Mouse (Mus musculus): ENCODE data around the gene Alkbh2. TPM values are rescaled to one million over a fixed set of nuclear protein-coding genes. Genes with fewer than 3 reads are reported as not detected.

Gene Alkbh2
- 1 to 10 TPM; 2.8 to 5.1 TPM for polyA plus RNA-seq (2017; shearing (Covaris generic))

DNA sequence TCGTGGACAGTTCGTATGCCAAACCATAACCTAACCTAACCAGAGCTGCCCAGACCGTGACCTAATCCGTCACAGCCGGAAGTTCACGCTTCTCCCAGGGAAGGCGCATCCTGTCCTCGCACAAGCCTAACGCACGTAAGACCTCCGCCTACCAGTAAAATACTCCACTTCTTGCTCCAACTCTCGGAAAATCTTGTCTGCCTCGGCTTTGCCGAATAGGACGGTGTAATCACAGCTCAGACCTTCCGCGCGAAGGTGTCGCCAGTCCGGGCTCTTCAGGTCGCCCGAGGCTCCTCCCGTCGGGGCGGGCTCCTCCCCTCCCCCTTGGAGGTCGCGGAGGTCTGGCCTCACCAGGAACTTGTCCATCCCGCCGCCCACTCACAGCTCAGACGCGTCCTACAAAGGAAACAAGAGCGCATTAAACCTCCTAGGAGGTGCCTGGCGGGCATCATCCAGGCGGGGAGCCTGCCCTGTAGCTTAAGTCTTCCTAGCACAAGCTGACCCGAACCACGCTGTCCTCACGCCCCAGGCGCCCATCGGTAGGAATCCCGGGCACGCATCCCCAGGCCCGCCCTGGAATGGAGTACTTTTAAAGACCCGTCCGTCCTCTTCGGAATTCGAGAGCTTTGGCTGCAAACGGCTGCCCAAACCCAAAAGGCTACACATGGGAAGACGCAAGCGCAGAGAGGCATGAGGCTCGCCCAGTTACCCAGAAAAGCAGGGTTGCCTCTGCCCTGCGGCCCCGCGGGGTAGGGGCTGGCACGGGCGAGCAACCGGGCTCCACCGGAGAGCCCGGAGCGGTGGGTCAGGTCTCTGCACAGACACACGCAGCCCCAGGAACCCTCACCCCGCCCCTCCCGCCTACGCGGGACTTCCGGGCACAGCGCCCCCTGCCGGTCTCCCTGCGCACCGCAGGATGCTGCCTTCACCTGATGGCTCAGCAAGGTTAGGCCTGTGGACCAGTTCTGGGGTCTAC is at the start of gene Alkbh2:
Gene Alkbh2 (minus strand): TSS at position 845 of the 976 bp plus-strand sequence.
- ATAC-seq: peak; percentile 26

DNA sequence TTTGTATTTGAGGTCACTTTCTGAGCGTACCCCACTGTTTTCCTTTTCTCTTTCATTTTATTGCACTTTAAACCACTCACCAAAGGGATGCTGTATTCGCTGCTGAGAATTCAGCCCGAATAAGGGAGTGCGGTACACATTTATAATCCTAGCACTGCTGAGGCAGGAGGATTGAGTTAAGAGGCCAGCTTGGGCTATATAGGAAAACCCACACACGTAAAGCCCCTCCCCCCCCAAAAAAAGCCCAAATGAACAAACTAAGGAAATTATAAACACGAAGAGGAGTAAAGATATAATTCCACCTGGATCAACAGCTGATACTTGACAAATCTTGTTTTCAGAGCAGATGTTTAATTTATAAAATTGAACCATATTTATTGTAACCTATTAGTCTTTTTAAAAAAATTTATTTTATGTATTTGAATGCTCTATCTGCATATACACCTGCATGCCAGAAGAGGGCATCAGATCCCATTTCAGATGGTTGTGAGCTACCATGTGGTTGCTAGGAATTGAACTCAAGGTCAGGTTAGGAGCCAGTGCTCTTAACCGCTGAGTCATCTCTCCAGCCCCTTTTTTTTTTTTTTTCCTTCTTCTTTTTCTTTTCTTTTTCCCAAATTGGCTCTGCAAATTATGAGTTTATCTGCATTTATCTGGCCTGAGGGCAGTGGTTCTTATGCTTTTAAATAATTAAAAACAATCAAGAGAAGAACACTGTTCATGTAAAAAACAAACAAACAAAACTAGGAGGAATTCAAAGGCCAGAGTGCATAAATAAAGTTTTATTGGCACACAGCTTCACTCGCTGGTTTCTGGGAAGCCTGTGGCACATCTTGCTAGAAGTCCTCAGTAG is 48.8 kb upstream of the Alkbh2 start:
- no peak for ATAC-seq

DNA sequence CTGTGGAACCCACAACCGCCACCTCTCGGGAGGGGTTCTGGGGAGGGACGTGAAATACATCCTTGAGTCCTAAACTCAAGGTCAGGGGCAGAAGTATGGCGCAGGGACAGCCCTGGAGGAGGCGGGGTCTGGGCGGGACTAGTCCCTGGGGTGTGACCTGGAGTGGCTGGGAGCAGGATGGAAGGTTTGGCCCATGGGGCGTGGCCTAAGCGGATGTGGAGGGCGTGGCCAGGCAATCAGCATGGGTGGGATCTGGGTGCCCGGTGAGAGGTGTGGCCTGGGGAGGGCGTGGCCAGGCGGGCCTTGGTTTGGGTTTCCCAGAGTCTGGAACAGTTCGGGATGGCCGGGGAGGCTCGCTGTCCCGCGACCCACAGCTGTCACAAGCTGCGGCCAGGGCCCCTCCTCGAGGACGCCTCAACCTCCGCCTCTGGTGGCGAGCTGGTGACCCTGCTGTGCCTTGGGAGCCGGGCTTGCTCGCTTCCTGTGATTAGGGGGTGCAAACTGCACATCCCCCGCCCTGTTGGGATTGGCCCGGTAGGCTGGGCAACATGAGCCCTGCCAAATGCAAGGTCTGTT is 47.7 kb upstream of the Alkbh2 start:
- ATAC-seq: peak; percentile 78

DNA sequence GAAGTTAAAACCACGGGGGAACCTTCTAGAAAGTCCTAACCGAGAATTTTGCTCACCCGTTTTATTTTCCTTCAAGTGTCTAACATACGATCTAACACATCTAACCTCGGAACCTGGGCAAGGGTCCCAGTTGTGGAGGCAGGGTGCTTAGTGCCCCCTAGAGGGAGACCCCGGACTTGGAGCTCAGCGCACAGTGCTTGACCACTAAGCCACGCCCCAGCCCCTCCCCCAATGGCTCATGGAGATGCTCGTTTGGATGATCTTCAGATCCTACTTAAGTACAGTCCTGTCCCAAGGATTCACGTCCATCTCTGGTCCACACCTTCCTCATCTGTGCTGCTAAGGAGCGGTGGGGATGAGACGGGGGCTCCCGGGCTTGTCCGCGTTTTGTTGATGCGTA is 46.6 kb upstream of the Alkbh2 start:
- no peak for ATAC-seq

DNA sequence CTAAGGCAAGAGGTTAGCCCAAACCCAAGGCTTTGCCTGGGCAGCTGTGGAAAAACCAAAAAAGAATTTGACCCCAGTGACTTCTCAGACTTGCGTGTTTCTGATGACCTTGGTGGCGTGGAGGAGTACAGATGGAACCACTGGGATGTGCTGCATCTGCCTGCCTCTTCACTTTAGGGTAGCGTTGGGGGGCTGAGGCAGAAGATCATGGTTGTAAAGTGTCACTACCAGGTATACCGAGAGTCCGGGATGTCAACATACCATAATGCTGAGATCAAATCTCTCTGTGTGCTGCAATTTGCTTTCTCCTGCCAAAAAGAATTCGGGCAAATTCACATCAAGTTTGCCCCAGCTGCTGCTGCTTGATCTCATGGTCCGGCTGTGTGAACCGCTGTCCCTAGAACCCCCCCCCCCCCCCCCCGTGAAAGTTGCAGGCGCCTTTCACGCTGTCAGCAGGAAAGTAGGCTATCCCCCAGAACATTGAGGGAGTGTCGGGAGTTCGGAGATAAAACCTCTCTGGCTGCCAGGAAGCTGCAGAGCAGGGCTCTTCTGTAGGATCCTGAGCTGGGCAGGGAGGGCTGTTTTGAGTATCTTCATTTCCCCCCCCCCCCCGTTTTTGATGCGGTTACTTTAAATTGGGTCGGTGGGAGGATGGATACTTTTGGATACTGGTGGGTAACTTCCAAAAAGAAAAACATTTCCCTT is 46.0 kb upstream of the Alkbh2 start:
- ATAC-seq: no peak

DNA sequence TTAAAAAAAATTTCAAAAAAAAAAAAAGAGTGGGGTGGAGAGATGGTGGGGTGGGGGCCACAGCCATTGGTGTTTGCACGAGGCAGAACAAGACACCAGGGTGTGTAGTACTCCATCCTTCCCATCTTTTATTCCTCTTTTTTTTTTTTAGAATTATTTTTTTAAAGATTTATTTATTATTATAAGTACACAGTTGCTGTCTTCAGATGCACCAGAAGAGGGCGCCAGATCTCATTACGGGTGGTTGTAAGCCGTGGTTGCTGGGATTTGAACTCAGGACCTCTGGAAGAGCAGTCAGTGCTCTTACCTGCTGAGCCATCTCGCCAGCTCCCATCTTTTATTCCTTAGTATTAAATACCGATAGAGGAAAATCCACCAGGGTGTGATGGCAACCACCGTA is 45.4 kb upstream of the Alkbh2 start:
- ATAC-seq: no peak

DNA sequence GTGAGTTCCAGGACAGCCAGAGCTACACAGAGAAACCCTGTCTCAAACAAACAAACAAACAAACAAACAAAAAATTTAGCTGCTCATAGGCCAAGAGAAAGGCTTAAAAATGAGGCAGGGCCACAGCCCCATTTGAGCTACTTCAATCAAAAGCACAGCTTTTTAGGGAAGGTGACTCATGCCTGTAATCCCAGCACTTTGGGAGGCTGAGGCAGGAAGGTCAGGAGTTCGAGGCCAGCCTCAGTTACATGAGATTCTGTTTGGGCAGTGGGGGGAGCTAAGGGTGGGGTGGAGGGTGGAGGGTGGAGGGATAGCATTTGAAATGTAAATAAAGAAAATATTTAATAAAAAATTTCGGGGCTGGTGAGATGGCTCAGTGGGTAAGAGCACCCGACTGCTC is 44.9 kb upstream of the Alkbh2 start:
- peak; percentile 34 for ATAC-seq

DNA sequence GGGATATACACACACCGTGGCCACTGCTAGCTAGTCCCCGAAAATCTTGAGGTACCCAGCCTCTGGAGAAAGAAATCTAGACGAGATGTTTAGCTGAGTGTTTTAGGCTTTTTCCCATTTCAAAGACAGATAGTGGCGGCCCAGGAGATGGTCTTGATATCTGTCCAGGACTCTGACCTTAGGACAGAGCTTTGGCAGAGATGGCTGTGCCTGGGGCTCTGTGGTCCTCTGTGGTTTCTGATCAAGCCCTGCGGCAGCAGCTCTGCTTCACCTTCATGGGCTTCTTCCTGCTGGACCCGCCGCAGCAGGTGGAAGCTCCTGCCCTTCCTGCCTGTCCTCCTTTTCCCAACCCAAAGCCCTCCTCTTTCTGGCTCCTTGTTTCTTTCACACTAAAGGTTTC is 42.3 kb upstream of the Alkbh2 start:
- no peak for ATAC-seq

DNA sequence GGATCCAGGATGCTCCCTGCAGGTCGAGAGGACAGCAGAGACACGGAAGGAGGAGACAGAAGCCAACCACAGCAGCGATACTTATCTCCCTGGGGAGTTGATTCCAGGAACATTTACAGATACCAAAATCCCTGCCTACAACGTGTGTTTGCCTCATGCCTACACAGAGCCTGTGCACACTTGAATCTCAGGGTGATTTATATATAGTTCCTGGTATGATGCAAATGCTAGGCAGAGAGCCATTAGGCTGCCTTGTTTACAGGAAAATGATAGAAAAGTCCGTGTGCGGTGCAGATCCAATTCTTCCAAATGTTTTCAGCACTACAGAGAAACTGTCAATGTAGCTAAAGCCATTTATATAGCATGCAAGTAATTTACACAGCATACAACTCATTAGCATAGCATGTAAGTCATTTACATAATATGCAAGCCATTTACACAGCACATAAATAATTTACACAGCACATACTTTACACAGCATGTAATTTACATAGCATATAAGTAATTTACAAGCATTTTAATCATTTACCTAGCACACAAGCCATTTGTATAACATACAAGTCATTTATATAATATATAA is 35.2 kb upstream of the Alkbh2 start:
- ATAC-seq: no peak

DNA sequence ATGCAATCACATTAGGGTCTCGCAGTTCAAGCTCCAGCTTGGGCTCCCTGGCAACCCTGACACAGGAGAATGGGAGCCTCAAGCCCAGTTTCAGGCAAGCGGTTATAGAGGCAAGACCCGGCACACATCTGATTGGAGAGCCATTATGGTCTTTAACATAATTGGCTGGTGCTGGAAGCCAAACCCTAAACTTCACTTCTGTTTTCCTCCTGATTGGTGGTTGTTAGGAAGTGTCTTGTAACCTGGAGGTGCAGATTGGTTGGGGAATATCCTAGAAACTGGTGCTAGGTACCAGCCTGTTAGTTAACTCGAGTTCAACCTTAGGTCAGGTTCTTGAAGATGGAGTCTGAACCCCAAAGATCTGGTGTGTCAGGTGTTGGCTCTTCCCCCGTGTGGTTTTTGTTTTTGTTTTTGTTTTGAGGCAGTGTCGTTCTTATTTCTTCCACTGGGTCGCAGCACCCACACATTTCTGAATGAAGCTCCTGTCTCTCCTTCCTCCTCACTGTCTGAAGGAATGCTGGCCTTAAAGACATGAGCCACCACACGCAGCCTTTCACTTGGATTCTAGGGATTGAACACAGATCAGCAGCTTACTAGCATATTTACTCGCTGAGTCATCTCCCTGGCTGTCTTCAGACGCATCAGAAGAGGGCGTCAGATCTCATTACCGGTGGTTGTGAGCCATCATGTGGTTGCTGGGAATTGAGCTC is 34.2 kb upstream of the Alkbh2 start:
- ATAC-seq: no peak

DNA sequence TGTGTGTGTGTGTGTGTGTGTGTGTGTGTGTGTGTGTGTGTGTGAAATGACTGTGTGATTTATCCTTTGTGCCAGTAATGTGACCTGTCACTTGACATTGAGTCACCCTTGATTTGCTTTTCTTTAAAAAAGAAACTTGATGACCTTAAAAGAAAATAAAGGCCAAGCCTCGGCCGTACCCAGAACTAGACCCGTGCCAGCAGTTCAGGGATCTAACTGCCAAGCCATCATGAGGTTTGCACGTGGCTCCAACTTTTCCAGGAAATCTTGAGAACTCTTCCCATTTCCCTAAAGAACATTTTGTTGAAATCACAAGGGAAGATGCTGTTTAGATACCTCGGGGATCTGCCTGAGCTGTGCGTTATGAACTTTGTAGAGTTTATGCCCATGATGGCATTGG is 33.4 kb upstream of the Alkbh2 start:
- ATAC-seq: no peak

DNA sequence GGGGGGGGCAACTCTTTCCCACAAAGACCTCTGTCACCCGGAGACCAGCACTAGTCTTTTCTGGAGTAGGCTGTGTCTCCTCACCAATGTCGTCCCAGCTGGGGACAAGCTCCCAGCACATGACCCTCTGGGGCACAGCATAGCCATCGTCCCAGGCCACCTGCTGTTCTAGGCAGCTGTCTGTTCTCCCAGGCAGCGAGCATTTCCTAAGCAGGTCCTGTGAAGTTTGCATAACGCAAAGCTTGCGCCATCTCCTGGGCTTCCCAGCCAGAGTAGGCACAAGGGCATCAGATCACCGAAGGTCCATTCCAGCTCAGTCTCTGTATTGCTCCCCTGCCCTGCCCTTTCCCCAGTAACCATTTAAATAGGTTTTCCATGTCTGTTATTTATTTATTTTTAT is 29.2 kb upstream of the Alkbh2 start:
- ATAC-seq: no peak

DNA sequence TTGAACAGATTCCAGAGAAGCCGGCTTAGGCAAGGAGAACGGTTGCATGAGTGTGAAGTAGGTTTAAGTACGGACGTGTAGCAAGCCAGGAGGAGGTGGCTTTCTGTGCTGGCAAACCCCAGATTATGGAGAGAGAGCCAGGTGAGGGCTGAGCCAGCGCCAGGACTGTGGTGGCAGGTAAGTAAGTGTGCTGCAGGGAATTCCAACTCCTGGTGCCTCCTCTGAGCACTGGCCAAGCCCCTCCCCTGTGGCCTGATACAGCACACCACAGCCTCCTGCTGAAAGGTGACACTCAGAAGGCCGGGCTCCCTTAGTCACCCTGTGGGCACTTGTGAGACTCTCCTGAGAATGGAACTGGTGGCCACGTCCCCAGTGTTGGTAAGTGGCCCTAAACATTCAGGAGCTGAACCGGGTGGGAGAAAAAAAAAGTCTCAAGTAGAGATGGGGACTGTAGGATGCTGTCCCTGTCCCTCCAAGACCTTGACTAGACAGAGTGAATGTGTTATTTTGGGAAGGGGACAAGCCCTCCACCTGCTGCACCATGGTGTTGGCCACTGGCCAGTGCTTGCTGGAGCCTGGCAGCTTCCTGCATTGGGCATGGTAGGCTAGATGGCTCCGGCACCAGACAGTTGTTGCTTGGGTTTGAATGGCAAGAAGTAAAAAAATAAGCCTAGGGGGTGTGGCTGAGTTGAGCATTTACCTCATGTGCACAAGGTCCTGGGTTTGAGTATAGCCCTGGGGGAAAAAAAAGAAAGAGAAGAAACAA is 27.3 kb upstream of the Alkbh2 start:
- no peak for ATAC-seq

DNA sequence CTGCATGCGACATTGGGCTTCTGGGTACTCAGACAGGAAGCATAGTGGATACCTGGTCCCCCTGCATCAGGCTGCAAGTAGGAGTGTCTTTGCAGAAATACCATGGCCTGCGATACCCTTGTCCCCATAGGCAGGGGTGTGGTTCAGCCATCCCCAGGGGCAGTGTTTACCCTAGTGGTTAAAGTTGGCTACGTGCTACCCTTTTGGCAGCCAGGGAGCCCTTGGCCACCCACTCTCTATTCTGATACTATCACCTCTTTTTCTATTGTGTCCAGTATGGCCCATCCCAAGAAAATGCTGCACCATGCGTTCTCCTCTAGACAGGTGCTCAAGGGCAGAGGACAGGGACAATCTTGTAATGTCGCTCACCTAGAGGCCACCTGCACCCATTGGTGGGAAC is 26.7 kb upstream of the Alkbh2 start:
- ATAC-seq: no peak

DNA sequence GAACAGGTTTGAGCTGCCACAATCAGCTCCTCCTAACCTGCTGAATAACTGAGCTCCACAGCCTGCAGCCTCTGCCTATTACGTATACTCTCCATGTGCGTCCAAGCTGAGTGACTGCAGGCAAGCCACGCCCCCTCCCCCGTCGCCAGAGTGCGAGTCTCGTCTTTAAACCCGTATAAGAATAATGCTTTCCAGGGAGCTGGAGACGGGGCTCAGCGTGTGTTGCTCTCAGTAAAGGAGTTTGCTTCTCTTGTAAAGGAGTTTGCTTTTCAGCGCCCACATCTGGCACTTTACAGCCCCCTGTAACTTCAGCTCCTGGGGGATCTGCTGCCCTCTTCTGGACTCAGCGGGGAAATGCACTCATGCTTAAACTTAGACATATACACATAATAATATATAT is 25.5 kb upstream of the Alkbh2 start:
- ATAC-seq: no peak

DNA sequence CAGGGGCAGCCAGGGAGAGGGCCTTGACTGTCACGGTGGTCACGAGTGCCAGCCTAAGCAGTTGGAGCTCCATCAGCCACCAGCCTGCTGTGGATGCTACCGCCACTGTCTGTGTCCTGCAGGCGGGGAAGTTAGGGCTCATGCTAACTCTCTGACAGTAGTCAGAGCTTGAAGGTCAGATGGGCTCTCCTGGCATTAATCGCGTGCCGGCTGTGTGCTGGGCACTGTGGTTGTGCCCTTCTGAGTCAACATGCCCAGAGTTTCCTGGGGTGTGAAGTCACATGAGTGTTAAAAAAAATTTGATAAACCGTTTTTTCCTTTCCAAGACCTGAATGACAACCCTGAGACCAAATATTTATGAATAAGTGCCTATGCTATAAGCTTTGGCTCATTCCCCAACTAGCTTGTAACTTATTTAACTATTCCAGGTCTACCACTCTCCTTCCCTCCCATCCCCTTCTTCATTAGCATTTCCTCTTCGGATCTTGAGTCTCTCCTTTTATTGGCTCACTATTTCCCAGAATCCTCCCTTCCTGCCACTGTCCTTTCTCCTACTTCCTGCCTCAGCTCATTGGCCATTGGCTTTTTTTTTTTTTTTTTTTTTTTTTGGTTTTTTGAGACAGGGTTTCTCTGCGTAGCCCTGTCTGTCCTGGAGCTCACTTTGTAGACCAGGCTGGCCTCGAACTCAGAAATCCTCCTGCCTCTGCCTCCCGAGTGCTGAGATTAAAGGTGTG is 24.5 kb upstream of the Alkbh2 start:
- no peak for ATAC-seq

DNA sequence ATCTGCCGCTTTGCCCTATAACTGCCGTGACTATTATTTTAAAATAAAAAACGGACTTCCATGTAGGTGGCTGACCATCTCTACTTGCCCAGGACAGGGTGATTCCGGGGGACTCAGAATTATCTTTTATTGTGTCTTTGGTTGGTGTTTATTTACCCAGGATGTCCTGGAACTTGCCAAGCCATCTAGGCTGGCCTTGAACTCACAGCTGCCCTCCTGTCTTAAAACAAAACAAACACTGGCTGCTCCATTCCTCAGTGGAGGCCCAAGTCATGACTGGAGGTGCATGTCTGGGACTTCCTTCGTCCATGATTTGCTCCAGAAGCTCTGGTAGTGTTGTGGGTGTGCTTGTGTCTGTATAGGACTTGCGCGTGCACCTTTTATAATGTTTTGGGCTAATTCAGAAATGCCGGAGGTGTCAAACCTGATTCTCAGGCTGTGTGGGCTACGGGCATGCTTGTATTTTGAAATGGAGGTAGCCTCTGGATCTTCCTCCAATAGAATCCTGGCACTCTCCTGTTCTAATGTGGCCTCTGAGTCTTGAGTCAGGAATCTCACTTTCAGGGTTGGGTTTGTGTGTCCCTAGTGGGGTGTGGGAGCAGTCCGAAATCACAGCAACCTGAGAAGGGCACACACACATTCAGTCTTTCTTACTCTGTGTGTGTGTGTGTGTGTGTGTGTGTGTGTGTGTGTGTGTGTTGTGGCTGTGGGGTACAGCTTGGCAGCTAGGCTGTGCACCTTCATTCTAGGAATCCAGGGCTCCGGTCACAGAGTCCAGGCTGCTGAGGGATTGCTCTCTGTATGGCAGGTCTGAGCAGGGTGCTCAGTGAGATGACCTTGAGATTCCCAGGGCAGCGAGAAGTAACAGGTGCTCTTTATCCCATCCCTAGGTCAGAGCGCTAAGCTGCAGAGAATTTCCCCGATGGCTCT is 19.3 kb upstream of the Alkbh2 start:
- no peak for ATAC-seq

DNA sequence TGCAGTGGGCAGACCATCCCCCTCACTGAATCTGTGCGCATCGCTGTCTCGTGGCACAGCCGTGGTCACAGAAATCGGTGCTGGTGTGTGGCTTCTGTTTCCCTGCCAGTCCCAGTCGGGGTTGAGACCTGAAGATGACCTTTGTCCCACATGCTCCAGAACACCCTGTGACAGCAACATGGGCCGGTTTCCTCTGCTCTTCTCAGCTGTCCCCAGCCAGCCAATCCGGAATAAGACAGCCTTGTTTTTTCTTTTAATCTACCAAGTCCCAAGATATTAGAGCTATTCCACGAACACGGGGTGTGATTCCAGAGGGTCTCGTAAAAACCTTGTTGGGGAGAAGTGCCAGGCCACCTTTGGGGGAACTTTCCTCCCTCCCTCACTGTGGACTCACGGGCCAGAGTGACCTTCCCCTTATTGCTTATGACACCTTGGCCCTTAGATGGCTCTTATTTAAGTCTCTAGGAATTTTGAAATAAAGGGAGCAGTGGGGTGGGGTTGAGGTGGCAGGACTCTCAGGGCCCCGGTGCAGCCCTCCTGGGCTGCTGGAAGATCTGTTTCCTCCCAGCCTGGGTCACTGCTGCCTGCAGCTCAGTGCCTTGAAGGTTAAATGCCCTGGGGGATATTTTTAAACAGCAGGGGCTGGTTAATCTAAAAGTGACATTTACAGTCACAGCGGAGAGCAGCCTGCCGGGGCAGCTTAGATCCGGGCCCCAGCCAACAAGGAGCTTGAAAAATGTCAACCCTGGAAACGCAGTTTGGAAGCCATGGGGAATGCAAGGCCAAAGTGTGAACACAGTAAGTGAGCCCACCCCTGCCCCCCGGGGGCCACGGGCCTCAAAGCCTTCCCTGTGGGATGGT is 18.2 kb upstream of the Alkbh2 start, which contains the start of gene Acacb:
Gene Acacb (plus strand): TSS at position 508 of the 861 bp plus-strand sequence.
- ATAC-seq: no peak

Data from activated CD4-positive, CD25-positive, alpha-beta regulatory T cell, adult 4 months (primary cell).